Mouse (Mus musculus): ENCODE measurements around the gene Tlk2. TPM values are rescaled to one million over a fixed set of nuclear protein-coding genes. Genes with fewer than 3 reads are reported as not detected.
A peak's percentile ranks its signal among the peaks of the same experiment; 100 is the strongest.

Gene Tlk2
- polyA plus RNA-seq, 1 experiment from 2014 or later = 30.4 TPM

- Histone ChIP-seq H3K36me3 (no peaks in the 10 kb centered on the region), H3K9ac (no peak overlapping the region), H3K4me2 (replicated peaks) (no peak overlapping the region), H3K27ac (no peak overlapping the region), H3K9me3 (no peaks in the 10 kb centered on the region), H3K4me3 (no peak overlapping the region), H3K27me3 (peaks cover 9% of the 10 kb centered on the region; the same call in 1 of the 2 replicates), H3K4me1 (peaks cover 26% of the 10 kb centered on the region)
- WGBS = 60% methylated on average over 4 of the region's 4 CpGs
- no peak for ATAC-seq (ENCODE audit: insufficient number of reproducible peaks, insufficient read depth, low FRiP score, low TSS enrichment)
These were observed 27.9 kb upstream of the Tlk2 start for GRCm38 (mm10) chr11:105150691-105151090.

GRCm38 (mm10) chr11:105151226-105152016 lies 27.2 kb upstream of the Tlk2 start:
- peak overlapping the region; percentile 20; the same call in 1 of the 2 replicates for H3K9ac ChIP-seq
- 19% methylated on average over 18 of the region's 19 CpGs for WGBS
- peaks cover 9% of the 10 kb centered on the region; the same call in 1 of the 2 replicates for H3K27me3 ChIP-seq
- 0 out of 2 replicates have a peak overlapping the region, but pooled peaks have one; percentile 9 for H3K4me2 ChIP-seq (replicated peaks)
- no peak for ATAC-seq (ENCODE audit: insufficient number of reproducible peaks, insufficient read depth, low FRiP score, low TSS enrichment)
- H3K4me1 ChIP-seq = peaks cover 32% of the 10 kb centered on the region
- H3K9me3 ChIP-seq = no peaks in the 10 kb centered on the region
- no peak overlapping the region for H3K27ac ChIP-seq
- H3K4me3 ChIP-seq = no peak overlapping the region
- H3K36me3 ChIP-seq = no peaks in the 10 kb centered on the region

DNA sequence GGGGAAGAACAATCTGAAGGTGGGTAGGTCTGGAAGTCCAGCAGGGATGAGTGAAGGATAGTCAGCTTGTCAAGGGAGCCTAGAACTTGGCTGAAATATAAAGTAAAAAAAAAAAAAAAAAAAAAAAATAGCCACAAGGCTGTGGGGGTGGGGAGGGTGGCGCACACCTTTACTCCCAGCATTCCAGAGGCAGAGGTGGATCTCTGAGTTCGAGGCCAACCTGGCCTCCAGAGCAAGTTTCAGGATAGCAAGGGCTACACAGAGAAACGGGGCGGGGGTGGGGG lies 26.6 kb upstream of the Tlk2 start:
- Histone ChIP-seq H3K36me3 (no peaks in the 10 kb centered on the region), H3K9ac (no peak overlapping the region), H3K4me2 (replicated peaks) (no peak overlapping the region), H3K27me3 (peaks cover 9% of the 10 kb centered on the region; the same call in 1 of the 2 replicates), H3K9me3 (no peaks in the 10 kb centered on the region), H3K4me3 (no peak overlapping the region), H3K4me1 (peaks cover 33% of the 10 kb centered on the region), H3K27ac (no peak overlapping the region)
- no peak for ATAC-seq (ENCODE audit: insufficient number of reproducible peaks, insufficient read depth, low FRiP score, low TSS enrichment)
- WGBS = no CpG with 5 or more reads among the region's 4 CpGs

- H3K36me3 ChIP-seq = no peaks in the 10 kb centered on the region
- peaks cover 9% of the 10 kb centered on the region; the same call in 1 of the 2 replicates for H3K27me3 ChIP-seq
- no peak overlapping the region for H3K9ac ChIP-seq
- no peak overlapping the region for H3K4me3 ChIP-seq
- H3K9me3 ChIP-seq = no peaks in the 10 kb centered on the region
- peaks cover 33% of the 10 kb centered on the region for H3K4me1 ChIP-seq
- H3K27ac ChIP-seq = no peak overlapping the region
- 43% methylated on average over 11 of the region's 11 CpGs for WGBS
- ATAC-seq (ENCODE audit: insufficient number of reproducible peaks, insufficient read depth, low FRiP score, low TSS enrichment) = no peak
- H3K4me2 ChIP-seq (replicated peaks) = no peak overlapping the region
These were observed 26.2 kb upstream of the Tlk2 start for GRCm38 (mm10) chr11:105152357-105152899.

DNA sequence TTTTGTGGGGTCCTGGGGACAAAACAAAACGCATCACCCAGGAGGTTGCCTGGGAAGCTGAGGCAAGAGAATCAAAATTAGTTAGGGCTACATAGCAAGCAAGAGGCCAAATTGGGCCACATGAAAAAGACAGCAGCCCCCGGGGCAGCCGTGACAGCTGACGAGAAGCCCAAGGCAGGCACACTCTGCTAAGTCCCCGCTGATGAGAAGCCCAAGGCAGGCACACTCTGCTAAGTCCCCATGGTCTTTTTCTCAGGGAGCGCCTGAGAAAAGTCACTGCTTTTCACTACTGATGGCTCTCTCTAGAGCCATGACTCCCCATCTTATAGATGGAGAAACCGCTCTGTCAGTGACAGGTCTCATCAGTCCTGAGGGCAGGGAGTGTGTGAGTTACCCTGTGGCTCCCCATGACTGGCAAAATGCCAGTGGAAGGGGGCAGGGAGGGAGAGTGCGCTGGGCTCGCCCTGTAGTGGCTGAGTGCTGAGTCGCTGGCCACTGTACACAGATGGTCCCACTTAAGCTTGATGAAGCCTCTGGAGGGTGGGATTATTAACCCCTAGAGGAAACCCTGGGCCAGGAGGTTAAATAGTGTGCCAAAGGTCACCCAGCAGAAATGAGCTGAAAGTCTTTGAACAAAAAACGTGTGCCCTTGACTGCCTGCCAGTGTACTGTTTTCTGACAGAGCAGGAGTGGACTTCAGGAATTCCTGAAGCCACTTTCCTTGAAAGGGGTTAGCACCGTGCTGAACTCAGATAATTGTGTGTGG lies 25.4 kb upstream of the Tlk2 start:
- peaks cover 33% of the 10 kb centered on the region for H3K4me1 ChIP-seq
- peaks cover 9% of the 10 kb centered on the region; the same call in 1 of the 2 replicates for H3K27me3 ChIP-seq
- WGBS = 7% methylated on average over 12 of the region's 12 CpGs
- no peaks in the 10 kb centered on the region for H3K9me3 ChIP-seq
- no peaks in the 10 kb centered on the region for H3K36me3 ChIP-seq
- ATAC-seq (ENCODE audit: insufficient number of reproducible peaks, insufficient read depth, low FRiP score, low TSS enrichment) = no peak
- no peak overlapping the region for H3K4me2 ChIP-seq (replicated peaks)
- H3K9ac ChIP-seq = no peak overlapping the region
- H3K4me3 ChIP-seq = no peak overlapping the region
- H3K27ac ChIP-seq = 0 out of 2 replicates have a peak overlapping the region, but pooled peaks have one; percentile 1

GRCm38 (mm10) chr11:105155915-105156314 lies 22.7 kb upstream of the Tlk2 start:
- no peak overlapping the region for H3K4me2 ChIP-seq (replicated peaks)
- peaks cover 9% of the 10 kb centered on the region; the same call in 1 of the 2 replicates for H3K27me3 ChIP-seq
- no peak overlapping the region for H3K27ac ChIP-seq
- peaks cover 33% of the 10 kb centered on the region for H3K4me1 ChIP-seq
- H3K4me3 ChIP-seq = no peak overlapping the region
- H3K9me3 ChIP-seq = no peaks in the 10 kb centered on the region
- WGBS = 43% methylated on average over 4 of the region's 4 CpGs
- no peak overlapping the region for H3K9ac ChIP-seq
- H3K36me3 ChIP-seq = no peaks in the 10 kb centered on the region
- ATAC-seq (ENCODE audit: insufficient number of reproducible peaks, insufficient read depth, low FRiP score, low TSS enrichment) = no peak

DNA sequence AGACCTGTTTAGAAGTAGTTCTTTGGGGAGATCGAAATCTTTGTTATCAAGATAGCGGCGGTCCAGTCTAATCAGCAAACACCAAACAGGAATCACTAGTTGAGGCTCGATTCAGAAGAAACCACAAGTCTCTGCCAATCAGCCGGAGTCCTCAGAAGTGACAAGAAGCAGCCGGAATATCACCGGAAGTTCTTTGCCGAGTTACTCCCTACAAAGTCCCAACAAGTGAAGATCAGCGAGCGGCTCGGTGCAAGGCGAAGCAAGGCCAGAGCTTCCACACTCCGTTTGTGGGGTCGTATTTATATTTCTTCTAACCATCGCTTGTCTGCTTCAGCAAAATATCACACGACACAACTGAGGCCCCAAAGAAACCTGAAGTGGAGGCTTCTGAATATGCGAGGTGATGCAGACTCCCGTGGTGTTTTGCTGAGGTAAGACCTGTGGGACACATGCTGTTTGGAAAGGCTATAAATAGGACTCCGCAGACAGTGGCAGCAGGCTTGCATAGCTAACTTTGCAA lies 21.8 kb upstream of the Tlk2 start:
- Histone ChIP-seq H3K27me3 (0 out of 2 replicates have a peak, but pooled peaks cover under 1% of the 10 kb centered on the region), H3K4me3 (no peak overlapping the region), H3K9ac (no peak overlapping the region), H3K9me3 (no peaks in the 10 kb centered on the region), H3K4me1 (peaks cover 29% of the 10 kb centered on the region), H3K4me2 (replicated peaks) (no peak overlapping the region), H3K36me3 (no peaks in the 10 kb centered on the region), H3K27ac (no peak overlapping the region)
- no peak for ATAC-seq (ENCODE audit: insufficient number of reproducible peaks, insufficient read depth, low FRiP score, low TSS enrichment)
- 84% methylated on average over 19 of the region's 19 CpGs for WGBS

DNA sequence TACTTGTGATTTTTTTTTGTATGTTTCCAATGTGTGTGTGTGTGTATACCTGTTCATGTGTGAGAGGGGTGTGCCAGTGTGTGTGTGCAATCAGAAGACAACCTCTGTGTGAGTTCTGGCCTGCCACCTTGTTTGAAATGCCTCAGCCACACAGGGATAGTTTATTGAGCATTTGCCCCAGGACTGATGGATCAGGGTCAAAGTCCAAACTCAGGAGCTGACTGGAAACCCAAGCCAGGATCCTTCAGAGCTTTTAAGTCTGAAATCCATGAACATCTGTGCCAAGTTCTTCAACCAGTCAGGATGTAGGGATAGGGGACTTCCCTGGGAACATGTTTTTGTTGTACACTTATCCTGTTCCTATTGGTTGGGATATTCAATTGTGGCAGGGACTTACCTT lies 20.6 kb upstream of the Tlk2 start:
- H3K4me1 ChIP-seq = peaks cover 22% of the 10 kb centered on the region
- no peak overlapping the region for H3K4me3 ChIP-seq
- no peak for ATAC-seq (ENCODE audit: insufficient number of reproducible peaks, insufficient read depth, low FRiP score, low TSS enrichment)
- no peaks in the 10 kb centered on the region for H3K36me3 ChIP-seq
- H3K9me3 ChIP-seq = peaks cover 4% of the 10 kb centered on the region; the same call in 1 of the 2 replicates
- no peak overlapping the region for H3K9ac ChIP-seq
- no peaks in the 10 kb centered on the region for H3K27me3 ChIP-seq
- H3K27ac ChIP-seq = no peak overlapping the region
- H3K4me2 ChIP-seq (replicated peaks) = no peak overlapping the region

DNA sequence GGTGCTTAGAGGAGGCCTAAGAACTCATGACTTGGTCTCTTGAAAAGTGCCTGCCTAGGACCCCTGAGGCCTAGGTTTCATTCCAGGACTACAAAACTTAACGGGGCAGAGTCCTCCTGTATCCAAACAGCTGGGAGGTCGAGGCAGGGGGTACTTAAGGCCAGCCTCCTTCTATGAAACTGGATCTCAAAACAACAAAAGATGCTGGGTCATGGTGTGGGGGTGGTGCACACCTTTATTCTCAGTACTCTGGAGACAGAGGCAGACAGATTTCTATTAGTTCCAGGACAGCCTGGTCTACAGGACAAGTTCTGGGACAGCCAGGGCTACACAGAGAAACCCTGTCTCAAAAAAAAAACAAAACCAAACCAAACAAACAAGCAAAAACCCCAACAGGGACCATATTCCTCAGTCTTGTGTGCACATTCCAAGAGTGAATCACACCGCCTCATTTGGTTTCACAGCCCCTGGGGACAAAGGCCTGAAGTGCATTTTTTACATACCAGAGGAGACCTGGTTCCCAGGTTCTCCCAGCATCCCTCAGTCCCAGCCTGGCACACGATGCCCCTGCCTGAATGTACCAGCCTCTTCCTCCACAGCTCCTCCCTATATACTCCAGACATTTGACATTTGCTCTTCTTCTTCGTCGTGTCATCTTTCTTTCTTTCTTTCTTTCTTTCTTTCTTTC lies 18.8 kb upstream of the Tlk2 start:
- WGBS = 46% methylated on average over 6 of the region's 6 CpGs
- Histone ChIP-seq H3K9me3 (peaks cover 9% of the 10 kb centered on the region), H3K27me3 (no peaks in the 10 kb centered on the region), H3K9ac (no peak overlapping the region), H3K27ac (no peak overlapping the region), H3K4me3 (no peak overlapping the region), H3K36me3 (no peaks in the 10 kb centered on the region), H3K4me1 (peaks cover 10% of the 10 kb centered on the region), H3K4me2 (replicated peaks) (no peak overlapping the region)
- ATAC-seq (ENCODE audit: insufficient number of reproducible peaks, insufficient read depth, low FRiP score, low TSS enrichment) = no peak

DNA sequence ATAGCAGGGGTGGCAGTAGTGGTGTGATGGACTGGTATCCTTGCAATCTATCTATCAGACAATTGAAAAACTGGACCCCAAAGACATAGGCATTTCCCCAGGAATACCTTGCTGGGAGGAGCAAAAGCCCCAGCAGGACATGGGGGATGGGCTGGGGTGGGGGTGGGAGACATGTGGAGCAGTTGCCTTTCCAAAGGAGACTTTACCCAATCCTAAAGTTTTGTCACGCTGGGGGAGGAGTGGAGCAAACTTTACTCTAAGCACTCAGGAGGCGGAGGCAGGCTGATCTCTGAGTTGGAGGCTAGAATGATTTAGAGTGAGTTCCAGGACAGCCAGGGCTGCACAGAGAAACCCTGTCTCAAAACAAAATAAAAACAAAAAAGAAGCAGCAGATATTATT lies 17.2 kb upstream of the Tlk2 start:
- Histone ChIP-seq H3K9me3 (peaks cover 24% of the 10 kb centered on the region), H3K27me3 (no peaks in the 10 kb centered on the region), H3K27ac (no peak overlapping the region), H3K4me1 (peaks cover under 1% of the 10 kb centered on the region; the same call in 1 of the 2 replicates), H3K4me3 (no peak overlapping the region), H3K36me3 (no peaks in the 10 kb centered on the region), H3K4me2 (replicated peaks) (no peak overlapping the region), H3K9ac (no peak overlapping the region)
- 83% methylated on average over 2 of the region's 2 CpGs for WGBS
- no peak for ATAC-seq (ENCODE audit: insufficient number of reproducible peaks, insufficient read depth, low FRiP score, low TSS enrichment)
